Mouse (Mus musculus) small intestine, adult 2 months (tissue): ENCODE data around the gene Kif17.

Experiments
- CTCF ChIP-seq: fragments of 200-500 bp; IDR thresholded peaks from 2 replicates; pipeline ENCODE4 v1.5.1; 2012; ENCODE audit warnings: low read depth, mild to moderate bottlenecking, control low read depth, inconsistent platforms, low read length, moderate library complexity, mixed read lengths; ENCODE audit not compliant: insufficient replicate concordance, insufficient read length; ENCODE audit errors: extremely low read depth
- POLR2A ChIP-seq: fragments of 200-500 bp; IDR thresholded peaks from 2 replicates; pipeline ENCODE4 v1.6.1; 2012; ENCODE audit warnings: low read depth, mild to moderate bottlenecking, control low read depth, inconsistent platforms, low read length, moderate library complexity

- no peak for TF ChIP-seq CTCF
- TF ChIP-seq POLR2A: no peak
Observed at GRCm38 (mm10) chr4:138324451-138324850, 74.2 kb downstream of the Kif17 start.
